Mouse (Mus musculus) cerebellum, adult 2 months (tissue): ENCODE measurements around the gene Supt5. TPM values are rescaled to one million over a fixed set of nuclear protein-coding genes. Genes with fewer than 3 reads are reported as not detected.

Source experiments
- DNase-seq, 2 experiments: peaks; one replicate each; pipeline ENCODE4 v3.0.0; 2021
- H3K27ac ChIP-seq: fragments of 200-500 bp; 2 replicates; pipeline ENCODE4 v1.5.1; 2012; ENCODE audit warnings: low read length, control low read depth, inconsistent platforms; ENCODE audit not compliant: insufficient read depth
- H3K27me3 ChIP-seq: fragments of 200-500 bp; 2 replicates; pipeline ENCODE4 v1.6.1; 2012; ENCODE audit warnings: inconsistent platforms, mild to moderate bottlenecking, low read length, moderate library complexity; ENCODE audit not compliant: control insufficient read depth, insufficient read depth
- H3K4me1 ChIP-seq: fragments of 200-500 bp; 2 replicates; pipeline ENCODE4 v1.6.1; 2011; ENCODE audit warnings: low read length; ENCODE audit not compliant: control insufficient read depth, insufficient read depth
- H3K4me3 ChIP-seq: fragments of 200-500 bp; replicated peaks from 2 replicates; pipeline ENCODE3; 2011; ENCODE audit warnings: mild to moderate bottlenecking, low read depth, low read length, control low read depth; ENCODE audit not compliant: insufficient read depth
- CTCF ChIP-seq: fragments of 200-500 bp; IDR thresholded peaks from 2 replicates; pipeline ENCODE4 v1.5.1; 2011; ENCODE audit warnings: low read depth, mild to moderate bottlenecking, control low read depth, low read length, moderate library complexity, borderline replicate concordance; ENCODE audit not compliant: insufficient read depth
- POLR2A ChIP-seq: fragments of 200-500 bp; IDR thresholded peaks from 2 replicates; pipeline ENCODE4 v1.6.1; 2011; ENCODE audit warnings: low read length, control low read depth, borderline replicate concordance; ENCODE audit not compliant: insufficient read depth
- WGBS: fragments of 180-500 bp; shearing (Covaris S2); methylation state at CpG from one replicate; pipeline ENCODE4 v1.1.7; 2018; 5-methylcytosine and 5-hydroxymethylcytosine counted together
- polyA plus RNA-seq: library from polyadenylated mRNA; depleted of rRNA; stranded (reverse); fragments of >200 nt; gene quantifications from 2 replicates; pipeline ENCODE4 v1.2.3, GENCODE M21; 2012

The Supt5 gene
- polyA plus RNA-seq, 1 experiment, result 121 TPM

- Histone ChIP-seq H3K27ac (no peak overlapping the region), H3K4me3 (no peak overlapping the region), H3K27me3 (0 out of 2 replicates have a peak, but pooled peaks cover 1% of the 10 kb centered on the region), H3K4me1 (no peaks in the 10 kb centered on the region)
- peak; percentile 56 to 61 for DNase-seq
- WGBS, result 13% methylated on average over 43 of the region's 43 CpGs
- TF ChIP-seq POLR2A (no peak), CTCF (peak; percentile 68)
These were observed 39.5 kb downstream of the Supt5 start for GRCm38 (mm10) chr7:28298837-28299625.

- DNase-seq, result peak; percentile 52 to 57
- TF ChIP-seq POLR2A (no peak), CTCF (no peak)
- H3K4me1 ChIP-seq, result no peaks in the 10 kb centered on the region
- no peak overlapping the region for H3K27ac ChIP-seq
- WGBS, result under 1% methylated on average over 63 of the region's 63 CpGs
- peak overlapping the region; percentile 28 for H3K4me3 ChIP-seq
- H3K27me3 ChIP-seq, result no peaks in the 10 kb centered on the region; the same call in 1 of the 2 replicates
These were observed 44.1 kb downstream of the Supt5 start for GRCm38 (mm10) chr7:28294481-28294880.

- no peak for TF ChIP-seq POLR2A
- TF ChIP-seq CTCF, result peak; percentile 14; the same call in 1 of the 2 replicates
- peak; percentile 51 to 54 for DNase-seq
- Histone ChIP-seq H3K27ac (no peak within 1 kb of the TSS), H3K4me1 (no peaks in the 10 kb centered on the region), H3K27me3 (no peaks in the 10 kb centered on the region; the same call in 1 of the 2 replicates), H3K4me3 (peak within 1 kb of the TSS; percentile 39)
- WGBS, result 2% methylated on average over 52 of the region's 52 CpGs
These were observed 47.6 kb downstream of the Supt5 start, which contains the start of gene Selenov for GRCm38 (mm10) chr7:28290638-28291590. Selenov (minus strand) TSS chr7:28291186.

- 15% methylated on average over 18 of the region's 18 CpGs for whole genome bisulfite sequencing
- TF ChIP-seq CTCF, result no peak
- TF ChIP-seq POLR2A, result no peak
- no peak overlapping the region for H3K27ac ChIP-seq
- no peaks in the 10 kb centered on the region for H3K4me1 ChIP-seq
- no peak for DNase-seq
- H3K27me3 ChIP-seq, result no peaks in the 10 kb centered on the region; the same call in 1 of the 2 replicates
- H3K4me3 ChIP-seq, result no peak overlapping the region
These were observed 48.4 kb downstream of the Supt5 start for GRCm38 (mm10) chr7:28290165-28290564.

GRCm38 (mm10) chr7:28280630-28281029, 57.9 kb downstream of the Supt5 start:
- WGBS, result 60% methylated on average over 7 of the region's 7 CpGs
- H3K27ac ChIP-seq, result no peak overlapping the region
- no peak for DNase-seq
- no peaks in the 10 kb centered on the region; the same call in 1 of the 2 replicates for H3K4me1 ChIP-seq
- no peaks in the 10 kb centered on the region for H3K27me3 ChIP-seq
- H3K4me3 ChIP-seq, result no peak overlapping the region
- no peak for TF ChIP-seq POLR2A
- TF ChIP-seq CTCF, result no peak

- Histone ChIP-seq H3K27me3 (no peaks in the 10 kb centered on the region), H3K4me1 (no peaks in the 10 kb centered on the region; the same call in 1 of the 2 replicates), H3K4me3 (peak overlapping the region; percentile 89), H3K27ac (no peak overlapping the region; the same call in 1 of the 2 replicates)
- no peak for DNase-seq
- TF ChIP-seq CTCF (no peak), POLR2A (no peak)
- 67% methylated on average over 7 of the region's 7 CpGs for WGBS
These were observed 60.3 kb downstream of the Supt5 start for GRCm38 (mm10) chr7:28278279-28278652.

GRCm38 (mm10) chr7:28277615-28278278, 60.8 kb downstream of the Supt5 start, which contains the start of gene Eid2b:
Eid2b (plus strand) TSS chr7:28277739.
- DNase-seq, result peak; percentile 95 to 98
- H3K27me3 ChIP-seq, result no peaks in the 10 kb centered on the region
- TF ChIP-seq CTCF (peak; percentile 83), POLR2A (peak; percentile 76; the same call in 1 of the 2 replicates)
- peak within 1 kb of the TSS; percentile 96 for H3K27ac ChIP-seq
- peak within 1 kb of the TSS; percentile 89 for H3K4me3 ChIP-seq
- H3K4me1 ChIP-seq, result no peaks in the 10 kb centered on the region; the same call in 1 of the 2 replicates
- WGBS, result 2% methylated on average over 68 of the region's 68 CpGs
